Mouse (Mus musculus) liver, embryonic 12.5 days (tissue): ENCODE results near the gene Atf6. TPM values are rescaled to one million over a fixed set of nuclear protein-coding genes. Genes with fewer than 3 reads are reported as not detected.
A peak's percentile ranks its signal among the peaks of the same experiment; 100 is the strongest.

Source experiments
- ATAC-seq: fragments of 200-750 bp; cut with Nextera tagmentation; 2 replicates; pipeline ENCODE4 v1.8.0; 2017; ENCODE audit warnings: moderate number of reproducible peaks, mild to moderate bottlenecking, moderate library complexity
- H3K27ac ChIP-seq: fragments of 300-500 bp; sonication (generic); 2 replicates; pipeline ENCODE4 v1.5.1; 2016; ENCODE audit warnings: mild to moderate bottlenecking
- H3K27me3 ChIP-seq: fragments of 300-500 bp; sonication (generic); replicated peaks from 2 replicates; pipeline ENCODE4 v1.6.1; 2016; ENCODE audit warnings: mild to moderate bottlenecking, moderate library complexity
- H3K36me3 ChIP-seq: fragments of 300-500 bp; sonication (generic); 2 replicates; pipeline ENCODE4 v1.6.1; 2016; ENCODE audit warnings: mild to moderate bottlenecking, moderate library complexity
- H3K4me1 ChIP-seq: fragments of 300-500 bp; sonication (generic); 2 replicates; pipeline ENCODE4 v1.6.1; 2016
- H3K4me2 ChIP-seq: fragments of 300-500 bp; sonication (generic); 2 replicates; pipeline ENCODE4 v1.6.1; 2016; ENCODE audit warnings: mild to moderate bottlenecking, moderate library complexity
- H3K4me3 ChIP-seq: fragments of 300-500 bp; sonication (generic); 2 replicates; pipeline ENCODE4 v1.5.1; 2016; ENCODE audit warnings: mild to moderate bottlenecking, moderate library complexity
- H3K9ac ChIP-seq: fragments of 300-500 bp; sonication (generic); 2 replicates; pipeline ENCODE4 v1.6.1; 2016; ENCODE audit warnings: mild to moderate bottlenecking, moderate library complexity
- H3K9me3 ChIP-seq: fragments of 300-500 bp; sonication (generic); replicated peaks from 2 replicates; pipeline ENCODE4 v1.6.1; 2016; ENCODE audit warnings: mild to moderate bottlenecking, moderate library complexity
- WGBS: fragments of 180-500 bp; shearing (Covaris S2); methylation state at CpG from one replicate; pipeline ENCODE4 v1.1.7; 2016; ENCODE audit not compliant: insufficient replicate concordance; 5-methylcytosine and 5-hydroxymethylcytosine counted together
- polyA plus RNA-seq: library from polyadenylated mRNA; unstranded; fragments of >200 nt; fragmentation: Nextera tagmentation; extraction: Ambion mirVana; gene quantifications from 2 replicates; pipeline ENCODE4 v1.2.1, GENCODE M21; 2016

Gene Atf6
- polyA plus RNA-seq, 1 experiment from 2014 or later, result 9.6 TPM

- no peaks in the 10 kb centered on the region for H3K4me1 ChIP-seq
- H3K4me2 ChIP-seq, result no peak overlapping the region
- ATAC-seq, result no peak
- 69% methylated on average over 11 of the region's 11 CpGs for WGBS
- no peaks in the 10 kb centered on the region for H3K9me3 ChIP-seq
- H3K9ac ChIP-seq, result no peak overlapping the region
- H3K27me3 ChIP-seq, result no peaks in the 10 kb centered on the region
- no peak overlapping the region for H3K27ac ChIP-seq
- H3K36me3 ChIP-seq, result no peaks in the 10 kb centered on the region
- no peak overlapping the region for H3K4me3 ChIP-seq
These were observed 202.9 kb downstream of the Atf6 start for GRCm38 (mm10) chr1:170664620-170665185.

GRCm38 (mm10) chr1:170659260-170659659 is 208.3 kb downstream of the Atf6 start:
- Histone ChIP-seq H3K9ac (no peak overlapping the region), H3K36me3 (no peaks in the 10 kb centered on the region), H3K27me3 (no peaks in the 10 kb centered on the region; the same call in 1 of the 2 replicates), H3K4me1 (no peaks in the 10 kb centered on the region), H3K4me2 (no peak overlapping the region), H3K27ac (no peak overlapping the region), H3K4me3 (no peak overlapping the region), H3K9me3 (no peaks in the 10 kb centered on the region)
- ATAC-seq, result no peak
- 72% methylated on average over 13 of the region's 13 CpGs for WGBS

GRCm38 (mm10) chr1:170657643-170658314 is 209.8 kb downstream of the Atf6 start:
- 71% methylated on average over 13 of the region's 13 CpGs for WGBS

GRCm38 (mm10) chr1:170657228-170657521 is 210.4 kb downstream of the Atf6 start:
- Histone ChIP-seq H3K9ac (no peak overlapping the region), H3K4me1 (no peaks in the 10 kb centered on the region), H3K9me3 (no peaks in the 10 kb centered on the region), H3K27ac (no peak overlapping the region), H3K36me3 (no peaks in the 10 kb centered on the region), H3K4me3 (no peak overlapping the region), H3K4me2 (no peak overlapping the region), H3K27me3 (no peaks in the 10 kb centered on the region; the same call in 1 of the 2 replicates)
- no peak for ATAC-seq
- WGBS, result 33% methylated on average over 2 of the region's 2 CpGs

More at GRCm38 (mm10) chr1:170657643-170658314, 209.8 kb downstream of the Atf6 start:
- no peaks in the 10 kb centered on the region for H3K9me3 ChIP-seq
- no peak overlapping the region for H3K9ac ChIP-seq
- H3K36me3 ChIP-seq, result no peaks in the 10 kb centered on the region
- H3K4me2 ChIP-seq, result no peak overlapping the region
- no peak for ATAC-seq
- H3K27me3 ChIP-seq, result no peaks in the 10 kb centered on the region; the same call in 1 of the 2 replicates
- H3K27ac ChIP-seq, result no peak overlapping the region
- no peak overlapping the region for H3K4me3 ChIP-seq
- H3K4me1 ChIP-seq, result no peaks in the 10 kb centered on the region

- no peak overlapping the region for H3K27ac ChIP-seq
- H3K4me2 ChIP-seq, result no peak overlapping the region
- no peak overlapping the region for H3K4me3 ChIP-seq
- no peaks in the 10 kb centered on the region for H3K9me3 ChIP-seq
- H3K9ac ChIP-seq, result no peak overlapping the region
- ATAC-seq, result peak; percentile 44; the same call in 1 of the 2 replicates
- no peaks in the 10 kb centered on the region; the same call in 1 of the 2 replicates for H3K27me3 ChIP-seq
- H3K36me3 ChIP-seq, result no peaks in the 10 kb centered on the region
- WGBS, result 58% methylated on average over 11 of the region's 11 CpGs
- no peaks in the 10 kb centered on the region for H3K4me1 ChIP-seq
These were observed 210.9 kb downstream of the Atf6 start for GRCm38 (mm10) chr1:170656518-170657227.

- no peaks in the 10 kb centered on the region for H3K36me3 ChIP-seq
- H3K4me3 ChIP-seq, result no peak overlapping the region
- H3K4me1 ChIP-seq, result no peaks in the 10 kb centered on the region
- H3K9ac ChIP-seq, result no peak overlapping the region
- no peak overlapping the region for H3K27ac ChIP-seq
- WGBS, result 64% methylated on average over 5 of the region's 5 CpGs
- no peaks in the 10 kb centered on the region; the same call in 1 of the 2 replicates for H3K27me3 ChIP-seq
- no peak for ATAC-seq
- H3K9me3 ChIP-seq, result no peaks in the 10 kb centered on the region
- H3K4me2 ChIP-seq, result no peak overlapping the region
These were observed 212.2 kb downstream of the Atf6 start for GRCm38 (mm10) chr1:170655280-170655917.

Other genes starting within 250 kb of the Atf6 start
- 2.1 and 2.6 TPM in 2 replicates for gene Olfml2b, start 223.2 kb downstream of the Atf6 start, polyA plus RNA-seq
- gene Gm26620, start 17.3 kb upstream of the Atf6 start, polyA plus RNA-seq, result 0.46 and 0.50 TPM in 2 replicates
- gene Dusp12, start 17.8 kb upstream of the Atf6 start, polyA plus RNA-seq, result 25.7 and 27.3 TPM in 2 replicates
- gene Fcrlb, start 45.2 kb upstream of the Atf6 start, polyA plus RNA-seq, result 0.10 and 0.13 TPM in 2 replicates
- 0.21 and 0.23 TPM in 2 replicates for gene Fcrla, start 59.8 kb upstream of the Atf6 start, polyA plus RNA-seq
- 1.7 and 1.9 TPM in 2 replicates for gene Fcgr2b, start 108.8 kb upstream of the Atf6 start, polyA plus RNA-seq
- gene Fcgr4, start 151.1 kb upstream of the Atf6 start, polyA plus RNA-seq, result 1.3 and 2.0 TPM in 2 replicates
- gene Fcgr3, start 197.2 kb upstream of the Atf6 start, polyA plus RNA-seq, result 16.1 and 17.0 TPM in 2 replicates
- 2.1 and 2.3 TPM in 2 replicates for gene Cfap126, start 246.1 kb upstream of the Atf6 start, polyA plus RNA-seq